Mouse (Mus musculus) left cerebral cortex, postnatal 25 days (tissue): Measurements from ENCODE around the gene Cyth3. TPM values are rescaled to one million over a fixed set of nuclear protein-coding genes. Genes with fewer than 3 reads are reported as not detected.
A peak's percentile ranks its signal among the peaks of the same experiment; 100 is the strongest.

Experiments used
- DNase-seq, 2 experiments: peaks; one replicate each; pipeline ENCODE4 v3.0.0; 2022; ENCODE audit warnings: low spot score in 2 of 2, mixed read lengths in 1 of 2
- intact Hi-C: fragments of 180-260 bp; cut with DNase I; formaldehyde crosslinking; loops from one replicate; pipeline ENCODE4 v1.15.1; 2025
- total RNA-seq, 2 experiments: library from RNA; stranded (reverse); gene quantifications; 2 replicates each; pipeline ENCODE4 v1.2.3; 2021

Gene Cyth3
- total RNA-seq, 2 experiments from 2014 or later: 37.5 to 38.2 TPM

GRCm38 (mm10) chr5:143613265-143613664 lies 9.0 kb upstream of the Cyth3 start:
- intact Hi-C loops: no loop called here

GRCm38 (mm10) chr5:143614519-143614918 lies 7.7 kb upstream of the Cyth3 start:
- intact Hi-C loops: no loop called here
- DNase-seq: no peak

More at GRCm38 (mm10) chr5:143613265-143613664, 9.0 kb upstream of the Cyth3 start:
- DNase-seq: no peak

- intact Hi-C loops: no loop called here
- no peak for DNase-seq
Measured at GRCm38 (mm10) chr5:143615353-143615752, 6.9 kb upstream of the Cyth3 start.

- DNase-seq: no peak
- intact Hi-C loops: no loop called here
Measured at GRCm38 (mm10) chr5:143616116-143616515, 6.1 kb upstream of the Cyth3 start.

- no peak for DNase-seq
- intact Hi-C loops: no loop called here
Measured at GRCm38 (mm10) chr5:143616657-143617329, 5.5 kb upstream of the Cyth3 start.

GRCm38 (mm10) chr5:143617487-143618209 lies 4.6 kb upstream of the Cyth3 start:
- DNase-seq: peak in 1 of 2 experiments; percentile 1
- intact Hi-C loops: no loop called here

- intact Hi-C loops: no loop called here
- DNase-seq: no peak
Measured at GRCm38 (mm10) chr5:143618585-143618984, 3.7 kb upstream of the Cyth3 start.

GRCm38 (mm10) chr5:143620196-143620595 lies 2.1 kb upstream of the Cyth3 start:
- intact Hi-C loops: loop anchor here (5.0 kb wide), 2 partner anchors 38 to 72 kb away; no protein-coding TSS in a partner anchor
- DNase-seq: no peak

- DNase-seq: peak; percentile 50 to 52
- intact Hi-C loops: loop anchor here (5.0 kb wide), 2 partner anchors 39 to 71 kb away; no protein-coding TSS in a partner anchor
Measured at GRCm38 (mm10) chr5:143620941-143621340, 1.3 kb upstream of the Cyth3 start.

- DNase-seq: peak in 1 of 2 experiments; percentile 12
- intact Hi-C loops: loop anchor here (5.0 kb wide), 2 partner anchors 40 to 70 kb away; no protein-coding TSS in a partner anchor
Measured at GRCm38 (mm10) chr5:143622623-143623150, 440 bp downstream of the Cyth3 start.

- DNase-seq: peak; percentile 26 to 75
- intact Hi-C loops: loop anchor here (5.0 kb wide), 2 partner anchors 41 to 69 kb away; no protein-coding TSS in a partner anchor
Measured at GRCm38 (mm10) chr5:143623356-143624295, 1.4 kb downstream of the Cyth3 start.

GRCm38 (mm10) chr5:143624449-143624848 lies 2.2 kb downstream of the Cyth3 start:
- intact Hi-C loops: loop anchor here (5.0 kb wide), 2 partner anchors 42 to 68 kb away; no protein-coding TSS in a partner anchor
- no peak for DNase-seq

GRCm38 (mm10) chr5:143625497-143625896 lies 3.2 kb downstream of the Cyth3 start:
- DNase-seq: no peak
- intact Hi-C loops: no loop called here

- DNase-seq: no peak
- intact Hi-C loops: no loop called here
Measured at GRCm38 (mm10) chr5:143625940-143626588, 3.8 kb downstream of the Cyth3 start.

GRCm38 (mm10) chr5:143627507-143627906 lies 5.3 kb downstream of the Cyth3 start:
- DNase-seq: no peak
- intact Hi-C loops: no loop called here

GRCm38 (mm10) chr5:143627926-143628325 lies 5.7 kb downstream of the Cyth3 start:
- intact Hi-C loops: no loop called here
- DNase-seq: no peak

GRCm38 (mm10) chr5:143629686-143630085 lies 7.4 kb downstream of the Cyth3 start:
- no peak for DNase-seq
- intact Hi-C loops: no loop called here

GRCm38 (mm10) chr5:143630214-143630613 lies 8.0 kb downstream of the Cyth3 start:
- intact Hi-C loops: no loop called here
- no peak for DNase-seq

GRCm38 (mm10) chr5:143630738-143631137 lies 8.5 kb downstream of the Cyth3 start:
- intact Hi-C loops: no loop called here
- no peak for DNase-seq
